Mouse (Mus musculus) lung, adult 2 months (tissue): ENCODE measurements at regions not wholly inside any gene's neighbourhood (a gene's known extent, or its start where the extent isn't known, plus 50 kb on each side); places are given as distances from the start of the nearest gene placed in this dataset.

Experiments used
- CTCF ChIP-seq: fragments of 200-500 bp; IDR thresholded peaks from 2 replicates; pipeline ENCODE4 v1.5.1; 2011; ENCODE audit warnings: mild to moderate bottlenecking, low read length, control low read depth; ENCODE audit not compliant: insufficient read depth
- POLR2A ChIP-seq: fragments of 200-500 bp; IDR thresholded peaks from 2 replicates; pipeline ENCODE4 v1.6.1; 2011; ENCODE audit warnings: low read depth, mild to moderate bottlenecking, control low read depth, low read length, borderline replicate concordance; ENCODE audit errors: extremely low read depth

- no peak for TF ChIP-seq POLR2A
- no peak for TF ChIP-seq CTCF
Measured at GRCm38 (mm10) chr2:108789166-108789565, 491.4 kb upstream of the Kif18a start.
